Mouse (Mus musculus) midbrain, embryonic 16.5 days (tissue): Measurements from ENCODE around the gene Chmp6. TPM values are rescaled to one million over a fixed set of nuclear protein-coding genes. Genes with fewer than 3 reads are reported as not detected.

Experiments
- ATAC-seq: fragments of 200-750 bp; cut with Nextera tagmentation; 2 replicates; pipeline ENCODE4 v1.8.0; 2017; ENCODE audit warnings: moderate TSS enrichment
- H3K27ac ChIP-seq: fragments of 300-500 bp; sonication (generic); 2 replicates; pipeline ENCODE4 v1.5.1; 2014; ENCODE audit warnings: mild to moderate bottlenecking, low read length, mixed read lengths
- H3K27me3 ChIP-seq: fragments of 300-500 bp; sonication (generic); 2 replicates; pipeline ENCODE4 v1.6.1; 2014; ENCODE audit warnings: low read depth, low read length, mixed read lengths; ENCODE audit not compliant: control insufficient read depth, insufficient read depth
- H3K36me3 ChIP-seq: fragments of 300-500 bp; sonication (generic); 2 replicates; pipeline ENCODE4 v1.6.1; 2014; ENCODE audit warnings: mild to moderate bottlenecking, low read length, moderate library complexity, mixed read lengths; ENCODE audit not compliant: control insufficient read depth, insufficient read depth
- H3K4me1 ChIP-seq: fragments of 300-500 bp; sonication (generic); 2 replicates; pipeline ENCODE4 v1.6.1; 2014; ENCODE audit warnings: mild to moderate bottlenecking, low read length, mixed read lengths; ENCODE audit not compliant: control insufficient read depth, insufficient read depth
- H3K4me2 ChIP-seq: fragments of 300-500 bp; sonication (generic); 2 replicates; pipeline ENCODE4 v1.6.1; 2014; ENCODE audit warnings: mild to moderate bottlenecking, low read length, mixed read lengths
- H3K4me3 ChIP-seq: fragments of 300-500 bp; sonication (generic); 2 replicates; pipeline ENCODE4 v1.5.1; 2014; ENCODE audit warnings: low read depth, mild to moderate bottlenecking, low read length, moderate library complexity, mixed read lengths
- H3K9ac ChIP-seq: fragments of 300-500 bp; sonication (generic); 2 replicates; pipeline ENCODE4 v1.6.1; 2014; ENCODE audit warnings: low read depth, low read length, mixed read lengths
- H3K9me3 ChIP-seq: fragments of 300-500 bp; sonication (generic); replicated peaks from 2 replicates; pipeline ENCODE4 v1.6.1; 2014; ENCODE audit warnings: mild to moderate bottlenecking, low read length, mixed read lengths; ENCODE audit not compliant: control insufficient read depth, poor library complexity, severe bottlenecking
- WGBS: fragments of 180-500 bp; shearing (Covaris S2); extraction: QIAGEN DNeasy Blood & Tissue Kit; methylation state at CpG from one replicate; pipeline ENCODE4 v1.1.7; 2014; 5-methylcytosine and 5-hydroxymethylcytosine counted together
- polyA plus RNA-seq: library from polyadenylated mRNA; unstranded; fragments of >200 nt; fragmentation: Nextera tagmentation; extraction: Ambion mirVana; gene quantifications from 2 replicates; pipeline ENCODE4 v1.2.1, GENCODE M21; 2015

The Chmp6 gene
- polyA plus RNA-seq, 1 experiment from 2014 or later, result 115 TPM

DNA sequence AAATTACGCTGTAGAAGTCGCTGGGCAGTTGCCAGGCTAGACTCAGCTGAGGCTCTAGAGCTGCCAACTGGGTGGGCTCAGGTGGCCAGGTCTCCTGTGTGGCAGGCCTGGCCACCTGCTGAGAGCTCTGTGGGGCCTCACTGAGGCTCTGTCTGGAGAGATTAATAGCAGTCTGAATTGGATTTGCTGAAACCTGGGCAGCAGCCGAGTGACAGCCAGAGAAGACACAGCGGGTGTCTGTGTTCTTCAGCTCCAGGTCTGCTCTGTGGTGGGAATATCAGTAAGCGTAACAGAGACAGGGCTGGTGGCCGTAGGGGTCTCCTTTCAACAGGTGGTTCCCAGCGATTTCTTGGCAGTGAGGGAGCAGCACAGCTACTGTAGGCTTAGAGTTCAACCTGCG, 54.2 kb downstream of the Chmp6 start:
- H3K9ac ChIP-seq, result no peak overlapping the region
- no peak for ATAC-seq
- H3K27me3 ChIP-seq, result no peaks in the 10 kb centered on the region
- peaks cover 25% of the 10 kb centered on the region for H3K4me1 ChIP-seq
- no peaks in the 10 kb centered on the region for H3K9me3 ChIP-seq
- H3K4me2 ChIP-seq, result no peak overlapping the region
- H3K36me3 ChIP-seq, result no peaks in the 10 kb centered on the region
- H3K4me3 ChIP-seq, result no peak overlapping the region
- 65% methylated on average over 8 of the region's 8 CpGs for WGBS
- H3K27ac ChIP-seq, result no peak overlapping the region

DNA sequence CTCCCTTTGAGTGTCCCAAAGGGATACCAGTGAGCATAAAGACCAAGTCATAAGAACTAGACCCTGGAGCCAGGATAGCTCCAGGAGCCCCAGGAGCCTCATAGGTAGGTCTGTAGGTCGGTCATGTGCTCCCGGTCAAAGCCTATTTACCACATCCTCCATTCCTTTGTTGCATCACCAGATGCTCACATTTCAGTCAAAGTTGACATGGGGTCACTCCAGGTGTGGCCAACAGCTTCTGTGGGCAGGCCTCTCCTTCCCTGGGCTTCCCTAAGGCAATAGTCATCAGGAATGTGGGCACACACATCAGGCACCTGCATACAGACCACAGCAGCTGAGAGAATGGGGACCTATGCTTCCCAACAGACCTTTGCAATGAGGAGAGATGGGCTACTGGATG, 54.7 kb downstream of the Chmp6 start:
- Histone ChIP-seq H3K4me1 (peaks cover 25% of the 10 kb centered on the region), H3K4me2 (no peak overlapping the region), H3K27me3 (no peaks in the 10 kb centered on the region), H3K9ac (no peak overlapping the region), H3K4me3 (no peak overlapping the region), H3K9me3 (no peaks in the 10 kb centered on the region), H3K36me3 (no peaks in the 10 kb centered on the region), H3K27ac (no peak overlapping the region)
- 96% methylated on average over 2 of the region's 2 CpGs for WGBS
- no peak for ATAC-seq

Other genes with a start within 250 kb of the Chmp6 start
- 14.7 and 15.7 TPM in 2 replicates for gene Baiap2, start 29.3 kb downstream of the Chmp6 start, polyA plus RNA-seq
- 42.3 and 46.5 TPM in 2 replicates for gene Aatk, start 133.7 kb downstream of the Chmp6 start, polyA plus RNA-seq
- 29.5 and 30.4 TPM in 2 replicates for gene Cep131, start 173.4 kb downstream of the Chmp6 start, polyA plus RNA-seq
- 20.7 and 21.3 TPM in 2 replicates for gene Tepsin, start 185.3 kb downstream of the Chmp6 start, polyA plus RNA-seq
- gene Ndufaf8, start 185.5 kb downstream of the Chmp6 start, polyA plus RNA-seq, result 41.4 and 46.8 TPM in 2 replicates
- 118 TPM in 2 replicates for gene Slc38a10, start 237.9 kb downstream of the Chmp6 start, polyA plus RNA-seq